ENCODE assay signal across 8 mouse cellular contexts in genomic region chr12:111894082-111894481, GRCm38 (mm10). TPM values are rescaled to one million over a fixed set of nuclear protein-coding genes. Genes with fewer than 3 reads are reported as not detected.
DNase-seq lines count a peak whose midpoint lies in the region; ATAC-seq and TF ChIP-seq lines count a peak whose summit lies in the region.
"Had no signal": no experiment of that assay in that cellular context is flagged by ENCODE, and none has a peak within 500 bp of the region (broad histone marks: within the 10 kb centered on the region; RNA-seq: fewer than 3 reads in every experiment).

No protein-coding gene starts in this region.

- H3K27me3 ChIP-seq in heart, adult 2 months (ENCODE audit: control insufficient read depth, insufficient read depth, low read length), result no peaks in the 10 kb centered on the region
- H3K27me3 ChIP-seq: neural tube, embryonic 13.5 days had no signal

- TF ChIP-seq POLR2A in heart, adult 2 months (IDR thresholded peaks at IDR 0.05; ENCODE audit: insufficient read depth, low read depth, low read length), result peak; percentile 50

- peak overlapping the region; percentile 58 for H3K27ac ChIP-seq in heart, adult 2 months
- H3K27ac ChIP-seq: neural tube, embryonic 13.5 days had no signal

- intact Hi-C loops in heart, adult 2 months (cut with DNase I), result loop anchor here (1.0 kb wide), 1 partner anchor 14 kb away; the partner anchor contains the start of gene Ppp1r13b

- ATAC-seq in erythroblast, adult 5-6 weeks (replicated peaks; ENCODE audit: low FRiP score, poor library complexity, severe bottlenecking), result no peak

- peak; percentile 98 for TF ChIP-seq EP300 in heart, adult 2 months (IDR thresholded peaks at IDR 0.05; ENCODE audit: insufficient read depth, low read depth, low read length)

- H3K4me3 ChIP-seq in heart, adult 2 months, result no peak overlapping the region
- H3K4me3 ChIP-seq: neural tube, embryonic 13.5 days had no signal

- H3K36me3 ChIP-seq in heart, adult 2 months (ENCODE audit: control insufficient read depth, insufficient read depth, low read length), result peaks cover 18% of the 10 kb centered on the region
- H3K36me3 ChIP-seq: neural tube, embryonic 13.5 days had no signal

- peaks cover 9% of the 10 kb centered on the region for H3K79me2 ChIP-seq in heart, adult 2 months (replicated peaks; ENCODE audit: control insufficient read depth, insufficient read depth, low read length)

- WGBS in heart, adult 2 months, result 6% methylated on average over 1 of the region's 1 CpGs

- peaks cover 45% of the 10 kb centered on the region for H3K4me1 ChIP-seq in heart, adult 2 months (ENCODE audit: control insufficient read depth, insufficient read depth, low read length)

- no peak overlapping the region for H3K9ac ChIP-seq in heart, adult 2 months (ENCODE audit: low read depth, low read length)
- H3K9ac ChIP-seq: neural tube, embryonic 13.5 days had no signal

- DNase-seq in urinary bladder, postnatal 14 days (ENCODE audit: low spot score), result peak; percentile 52
- DNase-seq in urinary bladder, postnatal 10 days (ENCODE audit: low spot score), result no peak
- peak; percentile 64 to 84 for DNase-seq in heart, adult 2 months
- DNase-seq in kidney, postnatal 25 days, result peak; percentile 85 to 86
- DNase-seq in urinary bladder, postnatal 25 days (ENCODE audit: low spot score), result no peak
- no peak for DNase-seq in c-Kit-positive CD71-positive TER-119-positive erythroid progenitor cells, embryonic 14.5 days (ENCODE audit: low spot score)

- TF ChIP-seq CTCF in heart, adult 2 months (IDR thresholded peaks at IDR 0.05), result no peak

RNA-seq across cellular contexts. Expression of gene Ppp1r13b, which starts 13.8 kb away (rescaled TPM):
- total RNA-seq in heart, adult 2 months (2021), result 10 to 100 TPM; 18.0 to 18.1 TPM
- 11.8 and 16.6 TPM in 2 replicates for polyA plus RNA-seq in heart, adult 2 months (2012; rRNA removed)
- total RNA-seq in erythroblast, adult 5-6 weeks (2015; ENCODE audit: low replicate concordance), result 8.3 and 8.6 TPM in 2 replicates
- 13.4 and 20.5 TPM in 2 replicates for total RNA-seq in erythroblast, adult 5-6 weeks (2017; ENCODE audit: low replicate concordance)

Comparison
In these comparisons a context has a peak if more than half of its experiments do, and no peak if none do; other contexts are left out.
1. DNase-seq: peak in urinary bladder, postnatal 14 days (single experiment), heart, adult 2 months (2 of 2) and kidney, postnatal 25 days (2 of 2); none in urinary bladder, postnatal 10 days (single experiment), urinary bladder, postnatal 25 days (single experiment) and c-Kit-positive CD71-positive TER-119-positive erythroid progenitor cells, embryonic 14.5 days (single experiment).